Mouse (Mus musculus) forebrain, embryonic 11.5 days (tissue): ENCODE measurements around the gene Paqr9. TPM values are rescaled to one million over a fixed set of nuclear protein-coding genes. Genes with fewer than 3 reads are reported as not detected.

Source experiments
- ATAC-seq: fragments of 200-750 bp; cut with Nextera tagmentation; replicated peaks from 2 replicates; pipeline ENCODE4 v1.8.0; 2017; ENCODE audit warnings: moderate TSS enrichment; ENCODE audit not compliant: low FRiP score
- DNase-seq: peaks from one replicate; pipeline ENCODE4 v3.0.0-alpha.2; 2017; ENCODE audit warnings: low spot score
- H3K27ac ChIP-seq: fragments of 300-500 bp; sonication (generic); 2 replicates; pipeline ENCODE4 v1.5.1; 2014; ENCODE audit warnings: low read depth, low read length
- H3K27me3 ChIP-seq: fragments of 300-500 bp; sonication (generic); 2 replicates; pipeline ENCODE4 v1.6.1; 2014; ENCODE audit warnings: mild to moderate bottlenecking, low read length, mixed read lengths; ENCODE audit not compliant: control insufficient read depth, insufficient read depth
- H3K36me3 ChIP-seq: fragments of 300-500 bp; sonication (generic); 2 replicates; pipeline ENCODE4 v1.6.1; 2014; ENCODE audit warnings: mild to moderate bottlenecking, low read length, moderate library complexity, mixed read lengths; ENCODE audit not compliant: control insufficient read depth, insufficient read depth
- H3K4me1 ChIP-seq: fragments of 300-500 bp; sonication (generic); replicated peaks from 2 replicates; pipeline ENCODE4 v1.6.1; 2014; ENCODE audit warnings: low read length, mixed read lengths; ENCODE audit not compliant: control insufficient read depth, insufficient read depth
- H3K4me2 ChIP-seq: fragments of 300-500 bp; sonication (generic); 2 replicates; pipeline ENCODE4 v1.6.1; 2014; ENCODE audit warnings: low read depth, mild to moderate bottlenecking, low read length, moderate library complexity, mixed read lengths; ENCODE audit not compliant: severe bottlenecking
- H3K4me3 ChIP-seq: fragments of 300-500 bp; sonication (generic); 2 replicates; pipeline ENCODE4 v1.5.1; 2014; ENCODE audit warnings: low read depth, low read length
- H3K9ac ChIP-seq: fragments of 300-500 bp; sonication (generic); 2 replicates; pipeline ENCODE4 v1.6.1; 2014; ENCODE audit warnings: low read length
- H3K9me3 ChIP-seq: fragments of 300-500 bp; sonication (generic); 2 replicates; pipeline ENCODE4 v1.6.1; 2016; ENCODE audit warnings: low read length, mixed read lengths; ENCODE audit not compliant: control insufficient read depth
- WGBS: fragments of 180-500 bp; shearing (Covaris S2); extraction: QIAGEN DNeasy Blood & Tissue Kit; methylation state at CpG from one replicate; pipeline ENCODE4 v1.1.7; 2014; 5-methylcytosine and 5-hydroxymethylcytosine counted together
- polyA plus RNA-seq: library from polyadenylated mRNA; unstranded; fragments of >200 nt; fragmentation: Nextera tagmentation; extraction: Ambion mirVana; gene quantifications from 2 replicates; pipeline ENCODE4 v1.2.1, GENCODE M21; 2014

Paqr9 gene
- polyA plus RNA-seq, 1 experiment from 2014 or later: 0.27 TPM

DNA sequence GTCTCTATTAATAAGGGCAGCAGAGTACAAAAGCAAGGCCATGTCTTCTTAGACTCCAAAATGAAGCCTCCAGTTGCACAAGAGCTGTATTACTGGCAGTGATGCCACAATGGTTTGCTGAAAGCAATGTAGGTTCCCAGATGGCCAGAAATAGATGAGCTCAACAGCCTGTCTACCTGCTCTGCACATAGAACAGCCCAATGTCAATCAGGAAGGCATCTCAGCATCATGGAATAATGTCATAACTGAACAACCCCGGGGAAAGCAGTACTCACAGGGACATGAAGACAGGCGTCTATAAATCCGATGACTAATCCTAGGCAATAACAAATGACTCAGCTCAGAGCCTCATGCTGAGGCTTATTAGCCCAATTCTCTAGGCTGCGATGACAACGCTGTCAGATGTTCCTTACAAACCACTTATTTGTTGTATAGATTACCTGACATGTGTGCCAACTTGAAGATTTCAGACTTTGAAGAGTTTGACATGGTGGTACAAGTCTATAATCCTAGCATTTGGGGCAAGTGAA lies 19.0 kb downstream of the Paqr9 start:
- ATAC-seq (no peak), DNase-seq (no peak)
- Histone ChIP-seq H3K36me3 (no peaks in the 10 kb centered on the region), H3K4me1 (no peaks in the 10 kb centered on the region), H3K9me3 (no peaks in the 10 kb centered on the region), H3K4me3 (no peak overlapping the region), H3K4me2 (no peak overlapping the region), H3K9ac (no peak overlapping the region), H3K27ac (no peak overlapping the region), H3K27me3 (peaks cover 4% of the 10 kb centered on the region; the same call in 1 of the 2 replicates)
- WGBS: 91% methylated on average over 5 of the region's 5 CpGs

DNA sequence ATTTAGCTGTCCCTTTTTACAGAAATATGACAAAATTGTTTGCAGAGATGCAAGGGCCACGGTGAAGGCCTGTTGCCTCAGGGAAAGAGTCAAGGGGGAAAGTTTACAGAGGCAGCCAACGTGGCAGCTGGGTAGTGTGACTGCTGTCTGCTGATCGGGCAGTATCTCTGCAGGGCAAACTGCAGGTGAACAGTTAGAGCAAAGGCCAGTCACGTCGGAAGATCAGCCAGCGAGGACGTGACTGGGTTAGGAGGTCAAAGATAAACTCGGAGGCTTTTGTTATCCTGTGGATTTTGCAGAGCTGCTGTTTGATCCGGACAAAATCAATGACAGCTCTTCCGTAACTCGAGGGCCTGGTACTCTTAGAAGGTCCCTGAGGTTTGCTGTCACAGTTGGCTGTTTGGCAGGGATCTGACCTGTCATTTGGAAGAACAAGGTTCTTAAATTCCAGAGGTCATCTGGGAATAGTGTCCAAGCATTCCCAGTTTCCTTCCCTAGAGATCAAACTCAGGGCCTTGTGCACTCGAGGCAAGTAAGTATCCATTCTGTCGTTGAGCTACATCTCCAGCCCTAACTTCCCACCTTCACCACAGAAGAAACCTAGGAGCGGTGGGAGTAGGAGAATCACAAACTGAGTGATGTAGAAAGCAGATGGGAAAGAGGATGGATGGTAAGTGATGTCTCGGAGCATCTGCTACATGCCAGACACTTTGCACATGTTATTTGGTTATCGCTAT lies 21.7 kb downstream of the Paqr9 start:
- Histone ChIP-seq H3K4me2 (no peak overlapping the region), H3K36me3 (no peaks in the 10 kb centered on the region), H3K27ac (no peak overlapping the region), H3K9ac (no peak overlapping the region), H3K4me3 (no peak overlapping the region), H3K9me3 (no peaks in the 10 kb centered on the region; the same call in 1 of the 2 replicates), H3K4me1 (no peaks in the 10 kb centered on the region), H3K27me3 (peaks cover 4% of the 10 kb centered on the region; the same call in 1 of the 2 replicates)
- WGBS: 53% methylated on average over 16 of the region's 16 CpGs
- ATAC-seq (no peak), DNase-seq (no peak)

DNA sequence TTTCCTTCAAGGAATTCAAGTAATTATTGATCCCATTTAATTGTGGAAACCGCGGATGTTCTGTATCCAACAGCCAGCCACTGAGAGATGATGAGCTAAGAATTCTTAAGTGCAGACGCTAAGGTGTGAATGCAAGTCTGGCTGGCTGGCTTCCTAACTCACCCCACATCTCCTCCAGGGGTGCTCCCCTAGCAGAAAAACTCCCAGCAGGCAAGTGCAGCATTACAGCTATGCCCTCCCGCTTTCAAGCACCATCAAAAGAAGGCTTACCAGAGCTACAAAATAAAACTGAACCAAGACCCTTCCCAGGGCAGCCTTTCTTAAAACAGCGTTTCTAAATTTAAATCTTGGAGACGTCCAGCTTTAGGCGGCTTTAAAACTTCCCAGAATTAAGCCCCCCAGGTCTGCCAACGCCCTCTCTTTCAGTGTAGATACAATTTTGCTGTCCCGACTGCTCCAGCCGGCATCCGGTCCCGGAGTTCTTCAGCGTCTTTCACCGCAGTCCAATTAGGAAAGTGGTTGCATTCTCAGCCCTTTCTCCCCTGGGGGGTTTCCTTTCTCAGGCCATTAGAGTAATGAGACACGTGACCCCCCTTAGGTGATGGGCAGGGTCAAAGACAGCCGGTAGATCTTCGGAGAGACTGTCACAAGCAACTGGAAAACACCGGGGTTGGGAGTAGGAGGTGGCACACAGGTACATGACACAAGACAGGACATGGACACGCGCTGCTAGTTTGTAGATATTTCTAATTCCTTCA lies 22.5 kb downstream of the Paqr9 start:
- no peak overlapping the region for H3K27ac ChIP-seq
- DNase-seq (peak; percentile 60), ATAC-seq (peak; percentile 74)
- peak overlapping the region; percentile 17 for H3K4me3 ChIP-seq
- WGBS: 10% methylated on average over 20 of the region's 20 CpGs
- peaks cover 4% of the 10 kb centered on the region; the same call in 1 of the 2 replicates for H3K27me3 ChIP-seq
- H3K4me1 ChIP-seq: no peaks in the 10 kb centered on the region
- H3K9ac ChIP-seq: peak overlapping the region; percentile 7; the same call in 1 of the 2 replicates
- no peaks in the 10 kb centered on the region for H3K36me3 ChIP-seq
- no peaks in the 10 kb centered on the region; the same call in 1 of the 2 replicates for H3K9me3 ChIP-seq
- peak overlapping the region; percentile 51 for H3K4me2 ChIP-seq

DNA sequence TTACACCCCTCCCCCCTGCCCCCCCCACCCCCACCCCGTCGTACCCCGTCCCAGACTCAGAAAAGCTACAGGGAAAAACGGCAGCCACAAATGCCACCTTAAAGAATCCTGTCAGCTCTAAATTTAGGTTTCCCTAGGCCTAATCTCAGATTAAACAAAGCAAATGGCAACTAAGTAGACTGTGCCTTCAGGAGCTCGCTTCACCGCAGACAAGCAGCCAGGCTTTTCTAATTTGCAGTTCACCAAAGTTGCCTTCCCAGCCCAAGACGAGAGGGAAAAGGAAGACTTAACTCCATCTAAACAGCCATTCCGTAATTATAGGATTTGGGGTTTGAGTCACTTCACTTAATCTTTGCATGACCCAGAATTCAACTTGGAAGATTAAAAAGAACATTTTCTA lies 23.1 kb downstream of the Paqr9 start:
- Histone ChIP-seq H3K4me1 (no peaks in the 10 kb centered on the region), H3K4me3 (no peak overlapping the region), H3K27me3 (peaks cover 4% of the 10 kb centered on the region; the same call in 1 of the 2 replicates), H3K9me3 (no peaks in the 10 kb centered on the region; the same call in 1 of the 2 replicates), H3K36me3 (no peaks in the 10 kb centered on the region), H3K9ac (no peak overlapping the region), H3K27ac (no peak overlapping the region), H3K4me2 (peak overlapping the region; percentile 51)
- WGBS: 10% methylated on average over 8 of the region's 8 CpGs
- peak; percentile 16; the same call in 1 of the 2 replicates for ATAC-seq
- no peak for DNase-seq

DNA sequence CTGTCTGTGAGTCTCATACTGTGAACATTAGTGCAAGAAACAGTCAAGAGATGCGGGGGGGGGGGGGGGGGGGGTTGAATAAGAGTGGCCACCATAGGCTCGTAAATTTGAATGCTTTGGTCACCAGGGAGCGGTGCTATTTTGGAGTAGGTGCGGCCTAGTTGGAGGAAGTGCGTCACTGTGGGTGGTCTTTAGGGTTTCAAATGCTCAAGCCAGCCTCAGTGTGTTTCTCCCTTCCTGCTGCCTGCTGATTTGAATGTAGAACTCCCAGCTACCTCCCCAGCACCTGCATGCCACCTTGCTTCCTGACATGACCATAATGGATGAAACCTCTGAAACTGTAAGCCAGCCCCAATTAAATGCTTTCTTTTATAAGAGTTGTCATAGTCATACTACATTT lies 26.6 kb downstream of the Paqr9 start:
- whole genome bisulfite sequencing: 81% methylated on average over 5 of the region's 5 CpGs
- DNase-seq: no peak
- H3K27me3 ChIP-seq: peaks cover 2% of the 10 kb centered on the region; the same call in 1 of the 2 replicates
- ATAC-seq: no peak
- H3K36me3 ChIP-seq: no peaks in the 10 kb centered on the region
- H3K9me3 ChIP-seq: no peaks in the 10 kb centered on the region; the same call in 1 of the 2 replicates
- no peak overlapping the region for H3K27ac ChIP-seq
- H3K9ac ChIP-seq: no peak overlapping the region
- no peak overlapping the region for H3K4me3 ChIP-seq
- no peaks in the 10 kb centered on the region for H3K4me1 ChIP-seq
- no peak overlapping the region for H3K4me2 ChIP-seq

DNA sequence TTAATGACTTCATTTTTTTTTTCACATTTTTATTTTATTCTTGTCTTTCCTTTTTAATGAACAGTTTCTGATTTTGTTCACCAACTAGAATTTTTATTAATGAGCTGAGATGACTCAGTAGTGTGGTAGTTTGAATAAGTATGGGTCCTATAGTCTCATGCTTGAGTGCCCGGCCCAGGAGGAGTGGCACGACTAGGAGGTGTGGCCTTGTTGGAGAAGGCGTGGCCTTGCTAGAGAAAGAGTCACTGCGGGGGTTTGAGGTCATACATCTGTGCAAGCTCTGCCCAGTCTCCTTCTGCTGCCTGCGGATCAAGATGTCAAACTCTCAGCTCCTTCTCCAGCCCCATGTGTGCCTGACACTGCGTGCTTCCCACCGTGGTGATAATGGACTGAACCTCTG lies 28.6 kb downstream of the Paqr9 start:
- ATAC-seq (peak; percentile 56; the same call in 1 of the 2 replicates), DNase-seq (no peak)
- WGBS: 90% methylated on average over 7 of the region's 7 CpGs
- Histone ChIP-seq H3K9ac (no peak overlapping the region), H3K4me1 (no peaks in the 10 kb centered on the region), H3K9me3 (no peaks in the 10 kb centered on the region; the same call in 1 of the 2 replicates), H3K4me2 (no peak overlapping the region), H3K4me3 (no peak overlapping the region), H3K27me3 (no peaks in the 10 kb centered on the region; the same call in 1 of the 2 replicates), H3K36me3 (no peaks in the 10 kb centered on the region), H3K27ac (no peak overlapping the region)

DNA sequence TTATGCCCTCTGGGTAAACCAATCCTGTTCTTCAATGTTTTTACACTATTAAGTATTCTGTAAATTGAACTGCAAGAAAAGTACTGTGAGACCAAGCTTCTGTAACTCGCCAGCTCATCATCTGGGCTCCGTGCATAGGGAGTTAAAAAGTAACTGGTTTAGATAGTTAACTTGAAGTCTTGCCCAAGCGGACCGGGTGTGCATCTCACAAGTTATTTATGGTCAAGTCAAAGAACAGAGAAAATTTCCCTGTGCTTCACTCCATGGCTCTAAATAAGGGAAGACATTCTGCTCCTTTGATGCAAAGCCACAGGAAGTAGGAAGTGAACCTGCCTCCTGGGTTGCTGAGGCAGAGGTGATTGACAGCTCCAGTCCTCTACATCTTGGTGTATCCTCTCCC lies 34.8 kb downstream of the Paqr9 start:
- Histone ChIP-seq H3K4me3 (no peak overlapping the region), H3K9ac (no peak overlapping the region), H3K36me3 (no peaks in the 10 kb centered on the region), H3K9me3 (no peaks in the 10 kb centered on the region), H3K4me2 (no peak overlapping the region), H3K27ac (no peak overlapping the region), H3K27me3 (no peaks in the 10 kb centered on the region), H3K4me1 (no peaks in the 10 kb centered on the region)
- ATAC-seq (no peak), DNase-seq (no peak)
- 93% methylated on average over 4 of the region's 4 CpGs for WGBS

DNA sequence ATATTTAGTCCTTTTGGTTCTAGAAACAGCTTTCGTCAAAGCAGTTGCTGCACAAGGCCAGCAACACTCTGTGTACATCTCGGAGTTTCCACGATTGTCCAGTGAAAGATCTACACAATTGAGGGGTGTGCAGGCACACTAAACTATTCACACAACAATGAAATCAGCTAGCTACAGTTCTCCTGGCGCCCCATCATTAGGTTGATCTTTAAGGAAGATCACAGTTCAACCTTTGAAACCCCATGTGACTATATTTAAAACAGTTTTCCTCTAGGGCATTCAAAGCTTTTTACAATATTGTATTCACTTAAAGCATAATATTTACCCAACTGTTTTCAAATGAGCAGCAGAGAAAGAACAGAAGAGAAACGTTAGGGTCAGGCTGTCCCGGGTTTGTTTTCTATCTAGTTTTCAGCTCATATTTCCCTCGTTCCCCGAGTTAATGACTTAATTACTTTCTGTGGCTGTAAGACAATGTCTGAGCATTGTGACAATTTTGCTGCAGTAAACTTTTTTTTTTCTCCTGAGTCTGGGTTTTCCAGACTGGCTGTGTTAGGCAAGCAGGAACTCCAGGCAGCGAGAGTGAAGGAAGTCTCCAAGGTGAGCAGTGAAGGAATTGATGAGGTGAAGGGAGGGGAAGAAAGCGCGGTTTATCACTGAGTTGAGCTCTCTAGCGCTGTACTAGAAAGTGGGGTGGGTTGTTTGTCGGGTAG lies 38.2 kb downstream of the Paqr9 start:
- no peaks in the 10 kb centered on the region for H3K9me3 ChIP-seq
- no peak overlapping the region for H3K4me3 ChIP-seq
- 59% methylated on average over 13 of the region's 13 CpGs for WGBS
- no peak overlapping the region for H3K27ac ChIP-seq
- no peaks in the 10 kb centered on the region for H3K4me1 ChIP-seq
- no peaks in the 10 kb centered on the region for H3K27me3 ChIP-seq
- no peak overlapping the region for H3K4me2 ChIP-seq
- no peaks in the 10 kb centered on the region for H3K36me3 ChIP-seq
- H3K9ac ChIP-seq: no peak overlapping the region
- ATAC-seq (no peak), DNase-seq (no peak)
